Mouse (Mus musculus) spleen, postnatal 4 days (tissue): ENCODE results near the gene Gas2l2.

Experiments
- DNase-seq, 2 experiments: peaks; one replicate each; pipeline ENCODE4 v3.0.0; 2022; ENCODE audit warnings: low spot score in 2 of 2

The Gas2l2 gene

GRCm38 (mm10) chr11:83429355-83429754, at the start of gene Gas2l2:
Gene Gas2l2, minus strand, starts transcription at chr11:83429455.
- no peak for DNase-seq

GRCm38 (mm10) chr11:83473235-83474016, 44.2 kb upstream of the Gas2l2 start:
- peak in 1 of 2 experiments; percentile 72 for DNase-seq

GRCm38 (mm10) chr11:83472324-83473234, 43.3 kb upstream of the Gas2l2 start, which contains the start of gene Taf15:
Gene Taf15, plus strand, starts transcription at chr11:83473086.
- DNase-seq: peak; percentile 99

- no peak for DNase-seq
Measured at GRCm38 (mm10) chr11:83471766-83472165, 42.5 kb upstream of the Gas2l2 start.

GRCm38 (mm10) chr11:83468765-83469164, 39.5 kb upstream of the Gas2l2 start:
- peak; percentile 4 to 24 for DNase-seq

- peak; percentile 25 to 67 for DNase-seq
Measured at GRCm38 (mm10) chr11:83467120-83467652, 37.9 kb upstream of the Gas2l2 start.

- DNase-seq: peak; percentile 8 to 56
Measured at GRCm38 (mm10) chr11:83465976-83466375, 36.7 kb upstream of the Gas2l2 start.

GRCm38 (mm10) chr11:83462711-83463244, 33.5 kb upstream of the Gas2l2 start, which contains the start of gene Mmp28:
Gene Mmp28, minus strand, starts transcription at chr11:83463071.
- peak in 1 of 2 experiments; percentile 67 for DNase-seq

- DNase-seq: no peak
Measured at GRCm38 (mm10) chr11:83461462-83462027, 32.3 kb upstream of the Gas2l2 start.

GRCm38 (mm10) chr11:83457912-83458601, 28.8 kb upstream of the Gas2l2 start:
- DNase-seq: no peak

GRCm38 (mm10) chr11:83457257-83457656, 28.0 kb upstream of the Gas2l2 start:
- no peak for DNase-seq

- no peak for DNase-seq
Measured at GRCm38 (mm10) chr11:83455608-83456007, 26.4 kb upstream of the Gas2l2 start.

GRCm38 (mm10) chr11:83454548-83454947, 25.3 kb upstream of the Gas2l2 start:
- DNase-seq: peak in 1 of 2 experiments; percentile 63

- DNase-seq: no peak
Measured at GRCm38 (mm10) chr11:83451281-83451680, 22.0 kb upstream of the Gas2l2 start.

GRCm38 (mm10) chr11:83450550-83450949, 21.3 kb upstream of the Gas2l2 start:
- no peak for DNase-seq

- DNase-seq: no peak
Measured at GRCm38 (mm10) chr11:83449298-83449697, 20.0 kb upstream of the Gas2l2 start.

- no peak for DNase-seq
Measured at GRCm38 (mm10) chr11:83448927-83449236, 19.6 kb upstream of the Gas2l2 start.

- no peak for DNase-seq
Measured at GRCm38 (mm10) chr11:83448021-83448926, 19.0 kb upstream of the Gas2l2 start.

- DNase-seq: no peak
Measured at GRCm38 (mm10) chr11:83447612-83448011, 18.4 kb upstream of the Gas2l2 start.

- no peak for DNase-seq
Measured at GRCm38 (mm10) chr11:83445001-83445400, 15.7 kb upstream of the Gas2l2 start.
